Mouse (Mus musculus): ENCODE measurements around the gene Cnksr3. TPM values are rescaled to one million over a fixed set of nuclear protein-coding genes. Genes with fewer than 3 reads are reported as not detected.

Cnksr3 gene
- polyA plus RNA-seq, 1 experiment from 2014 or later: 2.0 TPM

Other genes with a start within 250 kb of the Cnksr3 start
- gene Ipcef1, start 159.8 kb downstream of the Cnksr3 start, polyA plus RNA-seq (2015; fragmentation: Nextera tagmentation; extraction: Ambion mirVana): 1.6 and 2.2 TPM in 2 replicates